Comparison of ENCODE assay signal across 24 mouse cellular contexts in genomic region chr12:25037222-25037621, GRCm38 (mm10). TPM values are rescaled to one million over a fixed set of nuclear protein-coding genes. Genes with fewer than 3 reads are reported as not detected.
DNase-seq lines count a peak whose midpoint lies in the region; ATAC-seq and TF ChIP-seq lines count a peak whose summit lies in the region.
"Had no signal": no experiment of that assay in that cellular context is flagged by ENCODE, and none has a peak within 500 bp of the region (broad histone marks: within the 10 kb centered on the region; RNA-seq: fewer than 3 reads in every experiment).

No protein-coding gene starts in this region.

- DNase-seq in hindbrain, embryonic 11.5 days (ENCODE audit: low spot score) = no peak
- DNase-seq in kidney, adult 8-10 months = no peak
- no peak for DNase-seq in lung, postnatal 4 days
- DNase-seq in Patski (ENCODE audit: low read depth, low spot score) = peak; percentile 17
- DNase-seq: adrenal gland, adult 8-10 months; adrenal gland, postnatal 25 days; B cell, adult 2 months; cerebellum, adult 11-12 months; cerebellum, adult 8-10 months; cerebellum, postnatal 10 days; cerebellum, postnatal 36 days; gastrocnemius, postnatal 10 days; gastrocnemius, postnatal 36 days; heart, postnatal 36 days had no signal

- 84% methylated on average over 5 of the region's 5 CpGs for WGBS in hindbrain, embryonic 15.5 days
- WGBS in hindbrain, embryonic 11.5 days = 78% methylated on average over 5 of the region's 5 CpGs
- 44% methylated on average over 5 of the region's 5 CpGs for WGBS in kidney, embryonic 16.5 days
- 87% methylated on average over 5 of the region's 5 CpGs for WGBS in lung, embryonic 15.5 days

- 0 out of 2 replicates have a peak, but pooled peaks have one; percentile 17 for ATAC-seq in hindbrain, embryonic 15.5 days (ENCODE audit: low FRiP score, low read depth)
- no peak for ATAC-seq in hindbrain, embryonic 11.5 days (ENCODE audit: low FRiP score)
- peak; percentile 89 for ATAC-seq in kidney, embryonic 16.5 days (ENCODE audit: low FRiP score, low TSS enrichment)
- no peak for ATAC-seq in lung, embryonic 15.5 days (ENCODE audit: borderline replicate concordance, extremely low read depth, low FRiP score, low TSS enrichment)
- ATAC-seq in Patski = no peak
- ATAC-seq: activated CD4-positive, CD25-positive, alpha-beta regulatory T cell, adult 4 months; forebrain, embryonic 13.5 days; forebrain, embryonic 16.5 days had no signal

- peaks cover 27% of the 10 kb centered on the region for H3K36me3 ChIP-seq in hindbrain, embryonic 15.5 days
- H3K36me3 ChIP-seq in hindbrain, embryonic 11.5 days (ENCODE audit: control insufficient read depth, insufficient read depth, low read length) = no peaks in the 10 kb centered on the region
- peaks cover 11% of the 10 kb centered on the region for H3K36me3 ChIP-seq in kidney, embryonic 16.5 days (ENCODE audit: insufficient read depth, low read length)
- peaks cover 5% of the 10 kb centered on the region for H3K36me3 ChIP-seq in lung, embryonic 15.5 days

- in situ Hi-C loops in Patski (cut with MboI; ENCODE audit: low pct_unique_long_range_greater_than_20kb) = loop anchor here (10.0 kb wide), 1 partner anchor 1258 kb away; no protein-coding TSS in a partner anchor

- H3K27ac ChIP-seq in hindbrain, embryonic 15.5 days (replicated peaks) = no peak overlapping the region
- no peak overlapping the region for H3K27ac ChIP-seq in hindbrain, embryonic 11.5 days (ENCODE audit: low read depth, low read length)
- H3K27ac ChIP-seq in kidney, embryonic 16.5 days (ENCODE audit: low read length) = no peak overlapping the region
- H3K27ac ChIP-seq in lung, embryonic 15.5 days = peak overlapping the region; percentile 6; the same call in 1 of the 2 replicates
- H3K27ac ChIP-seq: forebrain, embryonic 10.5 days; forebrain, embryonic 13.5 days; hindbrain, embryonic 10.5 days; hindbrain, embryonic 14.5 days had no signal

- no peak overlapping the region for H3K4me2 ChIP-seq in hindbrain, embryonic 15.5 days
- no peak overlapping the region for H3K4me2 ChIP-seq in hindbrain, embryonic 11.5 days (replicated peaks; ENCODE audit: low read depth, low read length)
- no peak overlapping the region for H3K4me2 ChIP-seq in kidney, embryonic 16.5 days (replicated peaks; ENCODE audit: low read depth, low read length)
- no peak overlapping the region for H3K4me2 ChIP-seq in lung, embryonic 15.5 days
- H3K4me2 ChIP-seq: forebrain, embryonic 13.5 days; heart, embryonic 11.5 days; hindbrain, embryonic 14.5 days had no signal

- CTCF ChIA-PET in Patski (lab: Charles Lee) = interaction anchor here (1.2 to 2.0 kb wide), 2 partner anchors 21 to 23 kb away, joined by 3 to 5 read pairs; no protein-coding TSS in a partner anchor

- POLR2A ChIA-PET in Patski (lab: Charles Lee) = no interaction called here

- peaks cover 25% of the 10 kb centered on the region for H3K4me1 ChIP-seq in hindbrain, embryonic 15.5 days (replicated peaks)
- H3K4me1 ChIP-seq in hindbrain, embryonic 11.5 days (replicated peaks; ENCODE audit: control insufficient read depth, insufficient read depth, low read length) = 0 out of 2 replicates have a peak, but pooled peaks cover 5% of the 10 kb centered on the region
- H3K4me1 ChIP-seq in kidney, embryonic 16.5 days (ENCODE audit: insufficient read depth, low read length) = peaks cover 7% of the 10 kb centered on the region; the same call in 1 of the 2 replicates
- H3K4me1 ChIP-seq in lung, embryonic 15.5 days = peaks cover 12% of the 10 kb centered on the region

- TF ChIP-seq CTCF in Patski (IDR thresholded peaks at IDR 0.05) = no peak

- H3K27me3 ChIP-seq in hindbrain, embryonic 15.5 days = no peaks in the 10 kb centered on the region
- no peaks in the 10 kb centered on the region for H3K27me3 ChIP-seq in hindbrain, embryonic 11.5 days (ENCODE audit: control insufficient read depth, insufficient read depth, low read length)
- H3K27me3 ChIP-seq in kidney, embryonic 16.5 days (ENCODE audit: insufficient read depth, low read length) = no peaks in the 10 kb centered on the region
- H3K27me3 ChIP-seq in lung, embryonic 15.5 days = no peaks in the 10 kb centered on the region
- no peaks in the 10 kb centered on the region for H3K27me3 ChIP-seq in Patski
- H3K27me3 ChIP-seq: forebrain, embryonic 13.5 days had no signal

- no peak overlapping the region for H3K4me3 ChIP-seq in hindbrain, embryonic 15.5 days
- H3K4me3 ChIP-seq in hindbrain, embryonic 11.5 days (ENCODE audit: low read depth, low read length) = no peak overlapping the region
- no peak overlapping the region for H3K4me3 ChIP-seq in kidney, embryonic 16.5 days (ENCODE audit: low read length)
- H3K4me3 ChIP-seq in lung, embryonic 15.5 days = no peak overlapping the region
- H3K4me3 ChIP-seq: forebrain, embryonic 10.5 days; forebrain, embryonic 13.5 days; hindbrain, embryonic 10.5 days had no signal

- H3K9ac ChIP-seq in hindbrain, embryonic 15.5 days = no peak overlapping the region
- no peak overlapping the region for H3K9ac ChIP-seq in hindbrain, embryonic 11.5 days (ENCODE audit: low read depth, low read length)
- H3K9ac ChIP-seq in kidney, embryonic 16.5 days (replicated peaks; ENCODE audit: low read length) = no peak overlapping the region
- no peak overlapping the region for H3K9ac ChIP-seq in lung, embryonic 15.5 days
- H3K9ac ChIP-seq: forebrain, embryonic 13.5 days; hindbrain, embryonic 14.5 days had no signal

- H3K9me3 ChIP-seq in hindbrain, embryonic 15.5 days = no peaks in the 10 kb centered on the region
- no peaks in the 10 kb centered on the region for H3K9me3 ChIP-seq in hindbrain, embryonic 11.5 days (ENCODE audit: control insufficient read depth, low read length)
- H3K9me3 ChIP-seq in kidney, embryonic 16.5 days (ENCODE audit: low read length) = no peaks in the 10 kb centered on the region
- no peaks in the 10 kb centered on the region for H3K9me3 ChIP-seq in lung, embryonic 15.5 days
- H3K9me3 ChIP-seq: forebrain, embryonic 10.5 days; forebrain, embryonic 13.5 days; hindbrain, embryonic 10.5 days had no signal

RNA-seq across cellular contexts. Expression of gene Id2, which starts 59.7 kb away (rescaled TPM):
- polyA plus RNA-seq in hindbrain, embryonic 15.5 days (2015; fragmentation: Nextera tagmentation; extraction: Ambion mirVana) = 279 and 312 TPM in 2 replicates
- polyA plus RNA-seq in hindbrain, embryonic 11.5 days (2014; fragmentation: Nextera tagmentation; extraction: Ambion mirVana) = 394 and 397 TPM in 2 replicates
- 474 and 534 TPM in 2 replicates for polyA plus RNA-seq in kidney, embryonic 16.5 days (2015; fragmentation: Nextera tagmentation; extraction: Ambion mirVana)
- 420 and 447 TPM in 2 replicates for polyA plus RNA-seq in lung, embryonic 15.5 days (2015; fragmentation: Nextera tagmentation; extraction: Ambion mirVana)
- 144 TPM for polyA plus RNA-seq in Patski (2021)

Comparison
In these comparisons a context has a peak if more than half of its experiments do, and no peak if none do; other contexts are left out.
1. ATAC-seq: peak in hindbrain, embryonic 15.5 days (single experiment) and kidney, embryonic 16.5 days (single experiment); none in hindbrain, embryonic 11.5 days (single experiment), lung, embryonic 15.5 days (single experiment) and Patski (single experiment).